Mouse (Mus musculus): ENCODE data around the gene Sphk1. TPM values are rescaled to one million over a fixed set of nuclear protein-coding genes. Genes with fewer than 3 reads are reported as not detected.

Gene Sphk1
- total and polyA plus RNA-seq, 3 experiments, result 53.5 to 127 TPM; not detected in 1

DNA sequence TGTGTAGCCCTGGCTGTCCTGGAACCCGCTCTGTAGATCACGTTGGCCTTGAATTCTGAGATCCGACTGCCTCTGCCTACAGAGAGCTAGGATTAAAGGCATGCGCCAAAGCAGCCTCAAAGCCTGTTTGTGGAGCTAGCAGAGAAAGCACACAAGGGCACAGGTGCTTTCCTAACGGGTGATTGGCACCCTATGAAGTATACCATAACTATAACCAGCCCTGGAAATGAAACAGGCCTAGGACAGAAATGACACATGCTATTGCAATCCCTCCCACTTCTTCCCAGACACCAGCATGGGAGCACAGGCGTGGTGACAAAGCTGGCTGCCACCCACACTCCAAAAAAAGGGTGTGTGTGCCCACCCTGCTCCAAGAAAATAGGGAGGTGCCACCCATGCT lies 17.7 kb upstream of the Sphk1 start:
- no peak for DNase-seq (ENCODE audit: low read depth, low spot score)
- Histone ChIP-seq H3K4me1 (ENCODE audit: control insufficient read depth in 1 of 2, insufficient read depth in 2 of 2, low read length in 2 of 2) (peaks cover 8 to 16% of the 10 kb centered on the region in 2 experiments), H3K27me3 (ENCODE audit: control insufficient read depth in 1 of 2, insufficient read depth in 2 of 2, low read length in 2 of 2) (no peaks in the 10 kb centered on the region), H3K9me3 (replicated peaks; ENCODE audit: insufficient read depth, low read length) (no peaks in the 10 kb centered on the region), H3K4me3 (ENCODE audit: control insufficient read depth in 1 of 2, insufficient read depth in 1 of 2, low read depth in 2 of 2, low read length in 2 of 2) (no peak overlapping the region), H3K36me3 (ENCODE audit: control insufficient read depth in 1 of 2, insufficient read depth in 2 of 2, low read length in 2 of 2) (peaks cover 0 to 10% of the 10 kb centered on the region in 2 experiments; a peak in 2 of 4 replicates), H3K27ac (ENCODE audit: control insufficient read depth, low read depth, low read length) (no peak overlapping the region), H3K79me2 (ENCODE audit: control insufficient read depth, insufficient read depth, low read length, poor library complexity) (no peaks in the 10 kb centered on the region), H3K9ac (ENCODE audit: control insufficient read depth, low read depth, low read length, poor library complexity, severe bottlenecking) (no peak overlapping the region)
- TF ChIP-seq HCFC1 (IDR thresholded peaks at IDR 0.05; ENCODE audit: low read depth, low read length) (no peak), CTCF (IDR thresholded peaks at IDR 0.05 in 2 of 3, conservative IDR thresholded peaks at IDR 0.05 in 1 of 3; ENCODE audit: control insufficient read depth in 1 of 3, insufficient read depth in 1 of 3, low read depth in 2 of 3, low read length in 3 of 3, poor library complexity in 1 of 3, severe bottlenecking in 1 of 3) (no peak), TCF12 (IDR thresholded peaks at IDR 0.05; ENCODE audit: low read depth, low read length) (0 out of 2 replicates have a peak, but pooled peaks have one; percentile 12), MXI1 (IDR thresholded peaks at IDR 0.05; ENCODE audit: low read depth, low read length) (no peak)

DNA sequence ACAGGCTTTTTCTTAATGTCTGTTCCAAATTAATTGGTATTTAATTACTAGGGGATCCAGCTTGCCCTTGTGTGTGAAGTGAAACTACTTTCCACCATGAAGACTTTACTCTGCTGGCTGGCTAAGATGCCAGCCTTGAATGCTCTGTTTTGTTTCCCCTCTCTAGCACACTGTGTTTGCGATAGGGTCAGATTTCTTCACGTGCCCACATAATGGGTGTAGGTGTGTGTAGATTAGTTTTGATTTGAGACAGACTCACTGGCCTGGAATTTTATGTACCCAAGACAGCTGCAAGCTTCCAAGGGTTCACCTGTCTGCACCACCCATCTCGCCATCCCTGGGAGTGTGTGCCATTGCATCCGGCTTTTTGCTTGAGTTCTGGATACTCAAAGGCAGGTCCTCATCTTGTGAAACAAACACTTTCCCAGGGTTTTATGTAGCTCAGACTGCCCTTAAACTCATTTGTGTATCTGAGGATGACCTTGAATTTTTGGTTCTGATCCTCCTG lies 17.1 kb upstream of the Sphk1 start:
- H3K27me3 ChIP-seq (ENCODE audit: control insufficient read depth in 1 of 2, insufficient read depth in 2 of 2, low read length in 2 of 2), result no peaks in the 10 kb centered on the region

DNA sequence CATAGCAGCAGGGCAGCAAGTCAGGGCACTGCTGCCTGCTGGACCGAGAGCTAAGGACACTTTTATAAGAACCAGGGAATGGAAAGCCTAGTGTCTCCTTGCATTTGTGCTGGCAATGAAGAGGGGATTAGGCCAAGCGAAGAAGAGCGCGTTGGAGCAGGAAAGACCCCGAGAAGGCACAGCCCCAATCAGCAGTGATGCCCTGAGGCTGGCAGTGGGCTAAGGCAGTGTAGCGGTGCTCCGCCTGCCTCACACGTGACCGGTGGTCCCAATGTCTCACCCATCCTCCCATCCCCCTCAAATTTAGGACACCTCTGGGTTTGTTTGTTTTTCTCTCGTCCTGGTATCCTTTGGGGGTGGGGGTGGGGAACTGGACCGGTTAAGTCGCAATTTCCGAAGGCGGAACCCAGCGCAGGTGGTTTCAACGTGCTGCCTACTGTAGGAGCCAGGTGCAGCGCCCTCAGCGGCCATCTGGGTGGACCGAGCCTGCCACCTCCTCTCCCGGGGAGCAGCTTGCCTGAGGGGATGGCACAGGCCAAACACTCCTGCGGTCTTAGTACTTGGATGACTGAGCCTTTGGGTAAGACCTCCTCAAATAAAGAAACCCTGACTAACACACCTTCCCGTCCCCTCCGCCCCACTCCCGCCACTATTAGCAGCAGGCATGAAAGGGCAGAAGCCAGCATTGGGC lies 15.2 kb upstream of the Sphk1 start:
- no peak for DNase-seq (ENCODE audit: low read depth, low spot score)
- H3K9ac ChIP-seq (ENCODE audit: control insufficient read depth, low read depth, low read length, poor library complexity, severe bottlenecking), result no peak overlapping the region
- H3K79me2 ChIP-seq (ENCODE audit: control insufficient read depth, insufficient read depth, low read length, poor library complexity), result no peaks in the 10 kb centered on the region
- peaks cover 7 to 15% of the 10 kb centered on the region in 2 experiments for H3K4me1 ChIP-seq (ENCODE audit: control insufficient read depth in 1 of 2, insufficient read depth in 2 of 2, low read length in 2 of 2)
- no peak overlapping the region for H3K27ac ChIP-seq (ENCODE audit: control insufficient read depth, low read depth, low read length)
- no peaks in the 10 kb centered on the region for H3K9me3 ChIP-seq (replicated peaks; ENCODE audit: insufficient read depth, low read length)
- TF ChIP-seq MAZ (IDR thresholded peaks at IDR 0.05; ENCODE audit: low read depth, low read length), result no peak
- TF ChIP-seq NELFE (IDR thresholded peaks at IDR 0.05; ENCODE audit: low read depth, low read length), result no peak
- TF ChIP-seq USF2 (IDR thresholded peaks at IDR 0.05; ENCODE audit: borderline replicate concordance in 1 of 2, insufficient read depth in 1 of 2, low read depth in 1 of 2, low read length in 2 of 2), result no peak
- H3K27me3 ChIP-seq (ENCODE audit: control insufficient read depth in 1 of 2, insufficient read depth in 2 of 2, low read length in 2 of 2), result no peaks in the 10 kb centered on the region
- peaks cover 0 to 9% of the 10 kb centered on the region in 2 experiments; a peak in 2 of 4 replicates for H3K36me3 ChIP-seq (ENCODE audit: control insufficient read depth in 1 of 2, insufficient read depth in 2 of 2, low read length in 2 of 2)
- no peak overlapping the region for H3K4me3 ChIP-seq (ENCODE audit: control insufficient read depth in 1 of 2, insufficient read depth in 1 of 2, low read depth in 2 of 2, low read length in 2 of 2)

More for the DNA sequence above, 17.1 kb upstream of the Sphk1 start:
- TF ChIP-seq NELFE (IDR thresholded peaks at IDR 0.05; ENCODE audit: low read depth, low read length) (no peak), GABPA (IDR thresholded peaks at IDR 0.05; ENCODE audit: low read depth, low read length) (no peak), ELF1 (IDR thresholded peaks at IDR 0.05; ENCODE audit: low read depth, low read length) (no peak), RCOR1 (IDR thresholded peaks at IDR 0.05; ENCODE audit: low read depth, low read length) (peak; percentile 74; the same call in 1 of the 2 replicates)
- no peak for DNase-seq (ENCODE audit: low read depth, low spot score)
- H3K9me3 ChIP-seq (replicated peaks; ENCODE audit: insufficient read depth, low read length), result no peaks in the 10 kb centered on the region
- H3K79me2 ChIP-seq (ENCODE audit: control insufficient read depth, insufficient read depth, low read length, poor library complexity), result no peaks in the 10 kb centered on the region
- no peak overlapping the region for H3K27ac ChIP-seq (ENCODE audit: control insufficient read depth, low read depth, low read length)
- no peak overlapping the region for H3K4me3 ChIP-seq (ENCODE audit: control insufficient read depth in 1 of 2, insufficient read depth in 1 of 2, low read depth in 2 of 2, low read length in 2 of 2)
- peaks cover 0 to 9% of the 10 kb centered on the region in 2 experiments; a peak in 2 of 4 replicates for H3K36me3 ChIP-seq (ENCODE audit: control insufficient read depth in 1 of 2, insufficient read depth in 2 of 2, low read length in 2 of 2)
- H3K4me1 ChIP-seq (ENCODE audit: control insufficient read depth in 1 of 2, insufficient read depth in 2 of 2, low read length in 2 of 2), result peaks cover 7 to 15% of the 10 kb centered on the region in 2 experiments
- no peak overlapping the region for H3K9ac ChIP-seq (ENCODE audit: control insufficient read depth, low read depth, low read length, poor library complexity, severe bottlenecking)
